Comparison of ENCODE assay signal across 8 mouse cellular contexts in the genomic region with DNA sequence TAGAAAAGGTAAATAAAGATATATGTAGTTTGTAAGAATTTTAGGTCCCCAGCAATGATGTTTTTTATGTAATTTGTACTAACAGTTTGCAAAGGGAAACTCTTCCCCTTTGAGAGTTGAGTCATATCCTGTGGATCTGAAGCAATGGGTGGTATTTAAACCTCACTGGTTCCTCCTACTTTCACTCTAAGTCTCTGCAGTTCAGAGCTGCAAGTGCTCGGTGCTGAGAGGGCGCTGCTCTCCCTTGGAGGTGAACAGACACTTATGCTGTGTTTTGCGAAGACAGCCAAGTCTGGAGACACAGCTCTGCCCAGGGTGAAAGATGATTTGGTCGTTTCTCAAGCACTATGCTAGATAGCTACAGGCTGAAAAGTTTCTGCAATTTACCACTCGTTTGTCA.
DNase-seq lines count a peak whose midpoint lies in the region; ATAC-seq and TF ChIP-seq lines count a peak whose summit lies in the region.

No protein-coding gene starts in this region.

- TF ChIP-seq CTCF in C2C12 (IDR thresholded peaks at IDR 0.05; ENCODE audit: control insufficient read depth, insufficient read depth, insufficient read length), result no peak

- H3K79me2 ChIP-seq in C2C12 (ENCODE audit: control insufficient read depth, insufficient read depth), result no peaks in the 10 kb centered on the region

- H3K9me3 ChIP-seq in heart, embryonic 12.5 days (replicated peaks), result no peaks in the 10 kb centered on the region
- no peaks in the 10 kb centered on the region for H3K9me3 ChIP-seq in liver, embryonic 12.5 days (replicated peaks)
- no peaks in the 10 kb centered on the region for H3K9me3 ChIP-seq in hindbrain, embryonic 16.5 days (ENCODE audit: control insufficient read depth, low read length)

- no peaks in the 10 kb centered on the region for H3K36me3 ChIP-seq in heart, embryonic 12.5 days
- H3K36me3 ChIP-seq in C2C12 (ENCODE audit: control insufficient read depth, insufficient read depth), result no peaks in the 10 kb centered on the region
- no peaks in the 10 kb centered on the region for H3K36me3 ChIP-seq in liver, embryonic 12.5 days
- H3K36me3 ChIP-seq in hindbrain, embryonic 16.5 days (ENCODE audit: control insufficient read depth, insufficient read depth, low read length), result no peaks in the 10 kb centered on the region

- no peaks in the 10 kb centered on the region for H3K79me3 ChIP-seq in C2C12 (ENCODE audit: low read depth)

- DNase-seq in heart, adult 11 months, result peak; percentile 94
- DNase-seq in fibroblast of lung, adult 2 months (ENCODE audit: low read depth), result peak; percentile 14
- no peak for DNase-seq in cerebellum, adult 9-10 months

- H3K27me3 ChIP-seq in heart, embryonic 12.5 days (replicated peaks), result no peaks in the 10 kb centered on the region
- H3K27me3 ChIP-seq in C2C12 (ENCODE audit: control insufficient read depth, insufficient read depth, insufficient read length), result no peaks in the 10 kb centered on the region
- no peaks in the 10 kb centered on the region for H3K27me3 ChIP-seq in liver, embryonic 12.5 days (replicated peaks)
- no peaks in the 10 kb centered on the region for H3K27me3 ChIP-seq in hindbrain, embryonic 16.5 days (replicated peaks; ENCODE audit: control insufficient read depth, insufficient read depth, low read length)

- WGBS in heart, embryonic 12.5 days, result 36% methylated on average over 5 of the region's 5 CpGs
- 5% methylated on average over 5 of the region's 5 CpGs for WGBS in liver, embryonic 12.5 days (ENCODE audit: insufficient replicate concordance)
- 45% methylated on average over 5 of the region's 5 CpGs for WGBS in hindbrain, embryonic 16.5 days

- H3K27ac ChIP-seq in heart, embryonic 12.5 days (ENCODE audit: poor library complexity, severe bottlenecking), result no peak overlapping the region
- H3K27ac ChIP-seq in liver, embryonic 12.5 days, result no peak overlapping the region
- H3K27ac ChIP-seq in hindbrain, embryonic 16.5 days (ENCODE audit: low read depth, low read length), result no peak overlapping the region

- H3K4me3 ChIP-seq in heart, embryonic 12.5 days, result no peak overlapping the region
- H3K4me3 ChIP-seq in C2C12 (ENCODE audit: insufficient read depth, poor library complexity, severe bottlenecking), result no peak overlapping the region
- no peak overlapping the region for H3K4me3 ChIP-seq in liver, embryonic 12.5 days
- no peak overlapping the region for H3K4me3 ChIP-seq in hindbrain, embryonic 16.5 days (ENCODE audit: low read length)

- ATAC-seq in heart, embryonic 12.5 days (ENCODE audit: insufficient number of reproducible peaks, low FRiP score), result no peak
- peak; percentile 58; the same call in 1 of the 2 replicates for ATAC-seq in liver, embryonic 12.5 days
- ATAC-seq in neutrophil, adult 5-6 weeks (ENCODE audit: extremely low read depth, insufficient number of reproducible peaks, low FRiP score, poor library complexity, severe bottlenecking), result peak; percentile 100
- no peak for ATAC-seq in hindbrain, embryonic 16.5 days

- H3ac ChIP-seq in C2C12 (ENCODE audit: control insufficient read depth, insufficient read length, low read depth), result no peak overlapping the region

- H3K4me2 ChIP-seq in heart, embryonic 12.5 days, result no peak overlapping the region
- no peak overlapping the region for H3K4me2 ChIP-seq in liver, embryonic 12.5 days
- H3K4me2 ChIP-seq in hindbrain, embryonic 16.5 days (ENCODE audit: low read length), result no peak overlapping the region

- no peaks in the 10 kb centered on the region for H3K4me1 ChIP-seq in heart, embryonic 12.5 days (replicated peaks)
- no peaks in the 10 kb centered on the region for H3K4me1 ChIP-seq in liver, embryonic 12.5 days
- H3K4me1 ChIP-seq in hindbrain, embryonic 16.5 days (ENCODE audit: control insufficient read depth, insufficient read depth, low read depth, low read length), result no peaks in the 10 kb centered on the region

- no peak overlapping the region for H3K9ac ChIP-seq in heart, embryonic 12.5 days
- H3K9ac ChIP-seq in liver, embryonic 12.5 days, result no peak overlapping the region
- no peak overlapping the region for H3K9ac ChIP-seq in hindbrain, embryonic 16.5 days (ENCODE audit: low read depth, low read length)

TF ChIP-seq in C2C12, 6 proteins besides CTCF, POLR2A, EP300 and RAD21:
- no peak for TF ChIP-seq MAX (IDR thresholded peaks at IDR 0.05)
- peak; percentile 72 for TF ChIP-seq CEBPB (IDR thresholded peaks at IDR 0.05; ENCODE audit: low read depth)

Comparison
In these comparisons a context has a peak if more than half of its experiments do, and no peak if none do; other contexts are left out.
1. ATAC-seq: peak in liver, embryonic 12.5 days (single experiment) and neutrophil, adult 5-6 weeks (single experiment); none in heart, embryonic 12.5 days (single experiment) and hindbrain, embryonic 16.5 days (single experiment).